Mouse (Mus musculus) layer of hippocampus, adult 11-12 months (tissue): Measurements from ENCODE around the gene Skap2.

ENCODE experiments used
- DNase-seq: peaks from one replicate; pipeline ENCODE4 v3.0.0; 2022; ENCODE audit warnings: low spot score

Gene Skap2

DNA sequence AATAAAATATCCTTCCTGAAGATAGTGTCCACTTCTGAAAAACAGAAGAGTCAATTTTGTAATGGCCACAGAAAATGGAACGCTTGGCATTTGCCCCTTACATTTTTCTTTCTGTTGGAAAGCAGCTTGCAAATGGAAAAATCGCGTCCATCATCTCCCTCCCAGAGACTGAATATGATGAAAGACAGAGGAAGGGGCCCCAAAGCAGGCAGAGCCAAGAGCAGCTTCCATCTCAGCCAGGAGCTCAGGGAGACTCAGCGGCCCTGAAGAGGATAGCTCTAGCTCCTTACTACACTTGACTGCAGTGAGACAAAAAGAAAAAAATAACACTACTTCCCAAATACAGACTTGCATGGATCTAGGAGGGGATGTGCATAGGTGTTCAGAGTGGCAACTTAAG lies 122.5 kb downstream of the Skap2 start:
- no peak for DNase-seq

DNA sequence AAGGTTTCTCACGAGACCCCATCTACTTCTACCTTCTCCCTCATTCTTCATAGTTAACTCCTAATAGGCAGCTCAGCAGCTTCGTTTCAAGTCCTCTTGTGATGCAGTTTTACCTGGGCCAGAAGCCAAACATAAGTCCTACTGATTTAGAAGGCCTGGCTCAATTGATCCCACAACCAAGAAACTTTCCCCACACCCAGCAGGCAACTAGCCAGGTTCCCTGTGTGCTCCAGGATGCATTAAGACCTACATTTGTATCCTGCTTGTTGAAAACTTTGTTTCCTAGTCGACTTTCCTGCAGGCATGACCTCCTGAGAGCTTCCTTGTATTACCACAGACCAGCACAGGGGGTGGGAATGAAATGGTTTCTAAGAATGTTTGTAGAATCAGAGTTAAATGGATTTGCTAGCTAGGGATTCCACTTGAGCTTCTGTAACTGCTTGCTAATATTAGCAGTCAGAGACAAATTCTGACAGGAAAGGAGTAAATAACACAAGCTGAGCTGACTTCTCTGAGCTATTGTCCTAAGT lies 125.4 kb downstream of the Skap2 start:
- no peak for DNase-seq

DNA sequence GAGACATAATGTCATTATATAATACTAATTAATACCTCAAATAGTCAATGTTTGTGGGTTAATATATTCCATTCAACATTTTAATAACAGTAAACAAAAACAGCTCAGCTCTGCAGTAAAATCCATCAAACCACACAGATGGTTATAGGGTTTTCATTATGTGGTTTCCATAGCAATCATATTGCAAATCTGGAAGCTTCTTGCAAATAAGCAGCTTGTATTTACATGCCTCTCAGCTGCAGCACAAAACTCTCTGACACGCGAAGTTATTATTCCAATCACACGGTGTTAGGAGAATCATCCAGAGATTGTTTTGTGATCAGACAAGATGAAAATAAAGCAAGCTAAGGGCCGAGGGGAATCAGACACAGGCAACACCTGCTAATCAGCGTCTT lies 129.5 kb downstream of the Skap2 start:
- DNase-seq = no peak

DNA sequence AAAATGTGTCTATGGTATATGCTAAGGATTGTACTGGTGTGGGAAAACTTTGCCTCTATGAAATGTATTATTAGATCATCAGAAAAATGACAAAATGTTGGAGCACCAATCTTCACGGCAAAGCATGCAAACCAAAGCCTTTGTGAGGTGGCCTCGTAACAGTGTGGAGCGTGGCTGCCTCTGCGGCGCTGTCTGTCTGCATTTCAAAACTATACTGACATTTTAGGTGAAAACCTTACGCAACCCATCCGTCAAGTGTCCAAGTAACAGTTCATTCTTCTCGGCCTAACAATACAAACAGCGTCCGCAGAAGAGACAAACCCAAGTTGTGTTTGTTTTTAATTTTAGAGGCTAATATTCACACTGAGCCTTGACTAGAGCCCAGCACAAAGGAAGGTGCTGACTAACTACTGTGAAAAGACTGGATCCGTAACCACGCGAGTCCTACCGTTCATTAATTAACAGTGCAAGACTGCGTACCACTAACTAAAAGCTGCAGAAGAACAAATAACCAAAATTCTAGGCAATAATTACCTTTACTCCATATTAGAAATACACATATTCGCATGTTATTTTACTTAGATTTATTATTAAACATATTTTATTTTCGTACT lies 130.0 kb downstream of the Skap2 start:
- DNase-seq = no peak

DNA sequence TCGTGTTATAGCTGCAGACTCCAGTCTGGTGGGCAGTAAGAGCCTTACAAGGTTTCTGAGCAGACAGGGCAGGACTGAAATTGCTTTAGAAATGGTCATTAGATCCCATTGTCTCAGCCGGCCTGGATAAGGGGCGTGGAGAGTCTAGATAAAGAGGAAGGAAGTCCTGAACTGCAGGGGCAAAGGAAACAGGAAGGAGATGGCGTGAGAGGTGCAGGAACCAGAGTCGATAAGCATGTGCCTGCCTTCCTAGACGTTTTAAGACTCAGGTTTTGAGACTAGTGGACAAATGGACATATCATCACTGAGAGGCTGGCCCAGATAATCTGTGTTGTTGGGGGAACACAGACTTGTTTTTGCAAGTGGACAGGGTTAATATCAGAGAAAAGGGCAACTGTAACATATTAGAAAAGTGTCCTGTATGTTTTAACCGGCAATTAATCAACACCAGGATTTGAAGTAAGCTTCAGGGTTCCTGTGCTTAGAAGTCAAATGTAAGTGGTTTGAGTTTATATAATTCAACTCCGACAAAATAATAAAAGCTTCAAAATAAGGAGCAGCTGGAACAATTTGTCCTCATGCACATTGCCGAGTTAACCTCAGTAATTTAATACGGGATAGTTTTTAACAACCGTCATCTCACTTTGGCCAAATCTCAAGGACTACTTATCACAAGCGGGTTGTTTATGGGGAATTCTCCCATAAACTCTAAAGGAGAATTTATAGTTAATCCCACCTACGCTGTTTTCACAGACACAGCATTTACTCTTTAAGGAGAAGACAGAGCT lies 131.0 kb downstream of the Skap2 start:
- no peak for DNase-seq

DNA sequence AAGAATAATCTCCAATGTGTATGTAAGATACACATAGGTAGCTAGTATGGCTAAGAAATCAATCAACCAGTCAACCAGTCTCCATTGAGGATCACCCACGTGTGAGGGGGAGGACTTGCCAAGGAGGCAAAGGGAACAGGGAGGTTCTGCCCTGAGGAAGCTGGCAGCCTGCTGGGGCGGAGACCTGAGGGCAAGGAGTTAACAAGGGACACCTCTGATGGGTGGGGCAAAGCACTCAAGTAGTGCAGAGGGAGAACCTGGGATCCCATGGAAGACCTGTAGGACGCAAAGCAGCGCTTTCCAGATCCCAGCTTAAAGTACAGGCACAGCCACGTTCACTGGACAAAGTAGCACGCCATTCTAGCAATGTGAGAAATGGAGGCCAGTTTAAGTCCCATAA lies 131.6 kb downstream of the Skap2 start:
- no peak for DNase-seq

DNA sequence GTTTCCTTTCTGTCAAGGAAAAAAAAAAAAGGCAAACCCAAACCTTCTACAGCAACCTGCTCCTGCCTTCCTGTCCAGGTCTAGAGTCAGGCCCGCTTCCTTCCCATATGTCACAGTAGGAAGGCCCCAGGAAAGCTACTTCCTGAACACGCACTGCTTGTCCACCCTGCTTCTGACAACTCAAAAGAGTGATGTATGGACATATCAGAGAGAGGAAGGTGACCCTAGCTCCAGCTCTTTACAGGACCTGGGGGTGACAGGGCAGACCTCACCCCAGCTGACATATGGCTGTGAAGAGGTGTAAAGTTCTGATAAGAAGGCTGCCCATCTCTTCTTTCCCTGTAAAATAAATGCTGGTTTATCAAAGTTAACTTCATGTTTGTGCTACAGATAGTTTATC lies 133.8 kb downstream of the Skap2 start:
- DNase-seq = no peak

DNA sequence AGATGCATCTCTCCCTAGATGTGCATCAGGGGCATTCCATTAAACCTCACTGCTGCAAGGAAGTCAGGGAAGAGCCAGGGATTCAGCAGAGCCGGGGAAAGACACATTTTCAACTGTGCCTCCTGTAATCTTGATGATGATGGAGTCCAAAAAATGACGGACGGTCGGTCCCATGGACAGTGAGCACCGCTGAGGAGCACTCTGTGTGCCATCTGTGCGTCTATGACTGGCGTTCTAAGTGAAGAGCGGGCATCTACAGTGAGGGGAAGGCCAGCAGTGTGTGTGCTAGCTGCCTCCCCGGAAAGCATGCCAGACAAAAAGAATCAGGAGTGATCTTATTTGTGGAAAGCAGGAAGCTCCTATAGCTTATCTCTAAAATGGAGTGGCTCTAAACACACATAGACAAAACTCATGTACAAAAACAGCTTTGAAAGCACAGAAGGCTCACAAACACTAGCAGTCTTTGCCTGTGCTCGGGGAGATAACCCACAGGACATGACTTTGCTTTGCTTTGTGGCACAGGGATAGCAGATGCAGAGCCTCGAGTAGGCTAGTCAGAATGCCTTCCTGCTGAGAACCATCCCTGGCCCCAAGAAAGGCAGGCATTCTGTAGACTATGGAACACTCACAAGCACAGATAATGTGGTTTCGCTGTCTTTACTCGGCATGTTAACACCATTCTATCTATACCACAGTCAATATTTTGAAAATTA lies 135.4 kb downstream of the Skap2 start:
- DNase-seq = no peak

DNA sequence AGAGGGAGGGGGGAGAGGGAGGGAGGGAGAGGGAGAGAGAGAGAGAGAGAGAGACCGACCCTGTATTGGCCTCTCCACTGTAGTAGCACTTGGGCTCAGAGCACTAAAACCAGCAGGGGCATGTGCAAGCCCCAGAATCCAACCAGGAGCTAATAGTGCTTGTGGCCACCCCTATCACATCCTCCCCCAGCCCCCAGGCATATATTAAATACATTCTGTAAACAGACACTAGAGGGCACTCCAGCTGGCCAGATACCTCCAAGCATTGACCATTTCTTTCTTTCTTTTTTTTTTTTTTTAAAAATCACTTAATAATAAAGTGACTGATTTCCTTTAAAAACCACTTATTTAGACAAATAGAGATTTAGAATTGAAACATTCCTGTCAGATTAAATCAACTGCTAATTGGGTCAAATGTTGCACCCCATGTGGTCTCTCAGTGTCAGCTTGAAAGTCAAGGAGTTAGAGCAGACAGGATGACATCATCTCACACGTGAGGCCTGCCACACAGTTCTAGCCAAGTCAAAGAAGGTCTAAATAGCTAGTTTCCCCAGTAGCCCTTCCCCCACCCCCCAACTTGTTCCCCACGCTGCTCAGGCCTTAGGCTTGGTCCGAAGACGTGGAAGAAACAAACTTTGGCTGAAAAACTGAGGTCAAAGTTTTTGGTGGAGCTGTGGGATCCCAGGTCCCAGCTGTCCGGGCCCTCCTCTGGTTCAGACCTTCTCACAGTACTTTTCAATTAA lies 136.3 kb downstream of the Skap2 start:
- no peak for DNase-seq

DNA sequence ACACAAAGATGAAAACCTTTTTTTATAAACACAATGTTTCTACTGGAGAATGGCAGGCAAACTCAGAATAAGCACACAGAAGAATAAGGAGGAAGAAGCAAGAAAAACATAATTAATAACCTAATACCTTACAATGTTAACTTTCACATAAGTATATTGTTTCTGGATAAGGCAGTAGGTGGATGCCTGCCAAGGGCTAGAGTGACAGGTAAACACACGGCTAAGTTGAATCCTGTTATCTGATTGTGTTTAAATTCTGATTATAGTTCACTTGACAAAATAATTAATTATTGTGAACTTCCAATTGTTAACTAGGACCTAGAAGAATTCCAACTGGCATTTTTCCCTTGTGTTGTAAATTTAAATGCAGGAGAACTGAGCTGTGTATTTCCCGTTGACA lies 138.3 kb downstream of the Skap2 start:
- no peak for DNase-seq

DNA sequence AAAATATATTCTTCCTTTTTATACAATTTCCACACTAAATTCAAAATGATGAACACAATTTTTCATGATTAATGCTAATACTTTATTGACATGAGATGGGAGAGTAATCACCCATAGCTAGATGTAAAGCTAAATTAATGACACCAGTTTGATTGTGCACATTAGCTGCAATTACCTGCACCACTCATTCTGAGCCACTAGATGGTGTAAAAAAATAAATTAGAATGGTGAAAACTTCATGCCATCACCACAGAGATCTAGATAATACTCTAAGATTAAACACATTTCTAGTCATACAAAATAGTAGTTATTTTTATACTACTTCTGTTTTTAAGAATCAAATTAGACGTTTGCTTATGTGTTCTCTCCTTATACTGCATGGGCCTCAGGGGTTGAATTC lies 141.2 kb downstream of the Skap2 start:
- no peak for DNase-seq

DNA sequence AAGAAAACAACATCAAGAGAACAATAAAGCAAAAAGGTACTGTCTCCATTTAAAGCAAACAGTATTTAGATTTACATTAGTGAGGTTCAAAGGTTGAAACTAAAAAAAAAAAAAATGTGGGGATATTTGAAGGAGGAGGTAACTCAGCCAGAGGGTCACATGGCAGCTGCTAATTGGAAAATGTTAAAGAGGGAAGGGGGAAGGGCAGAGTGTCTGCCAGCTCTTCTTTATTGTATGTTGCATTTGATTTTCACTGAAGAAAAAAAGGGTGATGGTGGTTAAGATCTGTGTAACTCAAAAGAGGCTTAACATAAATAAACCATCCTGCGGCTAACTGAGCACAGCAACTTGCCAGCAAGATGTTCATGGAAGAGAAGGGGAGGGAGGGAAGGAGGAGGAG lies 142.1 kb downstream of the Skap2 start:
- DNase-seq = no peak

DNA sequence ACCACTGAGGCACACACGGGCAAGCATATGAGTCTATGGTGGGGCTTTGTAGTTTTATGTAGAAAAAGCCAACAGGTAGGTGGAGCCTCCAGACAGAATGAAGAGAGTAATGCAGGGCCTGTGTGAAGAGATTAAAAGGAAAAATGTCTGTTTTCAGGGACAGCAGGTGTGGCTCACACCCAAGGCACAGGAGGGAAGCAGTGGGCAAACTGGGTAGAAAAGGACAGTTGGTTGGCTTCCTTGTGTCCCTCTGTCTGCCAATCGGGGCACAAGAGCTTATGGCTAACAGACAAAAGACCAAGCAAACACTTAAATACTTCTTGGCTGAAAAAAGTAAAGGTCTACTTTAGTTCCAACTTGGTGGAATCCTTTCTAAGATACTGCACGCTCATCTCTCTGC lies 145.8 kb downstream of the Skap2 start:
- DNase-seq = no peak

DNA sequence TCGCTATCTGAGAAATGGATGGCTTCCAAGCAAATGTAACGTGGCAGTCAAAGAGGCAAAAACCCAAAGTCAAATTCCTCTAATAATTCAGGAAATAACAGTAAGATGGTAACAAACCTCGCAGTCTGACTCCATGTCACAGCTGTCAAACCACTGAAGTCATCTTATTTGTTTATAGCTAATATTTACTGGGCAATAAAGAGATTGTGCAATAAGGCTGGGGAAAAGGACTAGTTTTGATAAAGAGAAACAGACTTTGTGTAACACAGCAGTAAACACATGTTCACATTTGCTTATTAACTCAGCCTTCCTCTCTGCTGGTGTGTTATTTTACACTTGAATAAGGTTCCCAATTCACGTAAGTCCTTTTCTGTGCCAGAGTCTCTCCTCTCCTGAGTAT lies 148.8 kb downstream of the Skap2 start:
- no peak for DNase-seq

DNA sequence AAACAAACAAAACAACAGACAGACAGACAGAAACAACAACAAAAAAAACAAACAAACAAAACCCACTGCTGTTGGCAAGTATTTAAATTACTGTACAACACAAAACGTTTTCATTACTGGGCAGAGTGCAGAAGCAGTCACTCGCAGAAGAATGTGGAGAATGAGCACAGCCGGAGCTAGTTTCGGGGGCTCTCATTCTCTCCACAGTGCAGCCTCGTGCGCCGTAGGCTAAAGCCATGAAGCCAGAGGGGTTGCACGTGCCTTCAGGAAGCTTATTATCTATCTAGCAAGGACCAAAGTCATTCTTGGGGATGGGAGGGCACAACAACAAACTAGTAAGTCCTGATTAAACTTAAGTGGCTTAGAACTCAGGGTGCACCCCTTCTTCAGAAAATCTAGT lies 152.0 kb downstream of the Skap2 start:
- DNase-seq = no peak

DNA sequence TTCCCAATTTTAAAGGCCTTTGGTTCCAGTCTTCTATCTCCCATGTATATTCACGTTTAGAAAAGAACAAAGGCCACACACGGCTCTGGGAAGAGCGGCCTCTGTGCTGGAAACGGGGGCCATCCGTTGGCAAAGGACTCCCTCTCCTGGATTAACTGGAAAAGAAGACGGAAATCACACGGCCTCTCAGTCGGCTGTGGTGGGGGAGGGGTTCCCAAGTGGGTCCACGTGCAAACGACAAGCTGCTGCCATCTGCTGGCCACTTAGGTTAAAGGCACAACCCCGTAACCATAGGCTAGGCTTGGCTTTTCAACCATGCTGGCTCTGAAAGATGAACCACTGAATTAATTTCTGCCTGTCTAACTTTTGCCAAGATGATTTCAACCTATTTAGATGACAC lies 154.5 kb downstream of the Skap2 start:
- peak; percentile 96 for DNase-seq

DNA sequence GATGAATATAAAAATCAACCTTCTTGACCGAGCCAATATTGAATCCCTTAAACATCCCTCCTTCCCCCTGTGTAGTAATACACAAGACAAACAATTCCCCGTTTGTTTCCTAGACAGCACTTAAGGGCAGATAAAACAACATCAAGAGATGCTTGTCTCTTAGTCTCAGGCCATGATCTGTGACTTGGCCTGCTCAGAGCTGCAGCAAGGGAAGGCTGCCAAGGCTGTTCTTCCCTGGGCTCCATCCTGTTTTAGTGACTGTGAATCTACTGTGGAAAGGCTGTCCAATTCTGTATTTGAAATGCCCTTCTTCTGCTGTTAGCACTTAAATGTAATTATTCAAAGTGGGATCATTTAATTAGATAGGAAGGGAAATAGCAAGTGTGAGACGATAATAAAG lies 159.1 kb downstream of the Skap2 start:
- DNase-seq = no peak

DNA sequence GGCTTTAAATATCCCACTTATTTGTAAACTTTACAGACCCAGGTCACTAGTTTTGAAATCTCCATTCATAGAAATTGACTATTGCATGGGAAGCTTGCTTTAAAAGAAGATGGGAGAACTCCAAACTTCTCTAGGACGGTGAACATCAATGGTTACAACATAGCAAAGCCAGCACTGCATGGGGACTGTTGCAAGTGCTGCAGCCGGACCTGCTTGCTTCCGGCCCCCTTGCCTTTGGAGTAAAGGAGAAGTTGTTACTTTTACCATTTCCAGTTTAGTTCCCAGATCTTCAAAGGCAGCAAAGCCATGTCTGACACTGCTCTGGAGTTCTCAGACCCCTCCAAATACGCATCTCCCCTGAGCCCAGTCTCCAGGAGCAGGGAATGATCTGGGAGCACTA lies 159.7 kb downstream of the Skap2 start:
- DNase-seq = no peak

DNA sequence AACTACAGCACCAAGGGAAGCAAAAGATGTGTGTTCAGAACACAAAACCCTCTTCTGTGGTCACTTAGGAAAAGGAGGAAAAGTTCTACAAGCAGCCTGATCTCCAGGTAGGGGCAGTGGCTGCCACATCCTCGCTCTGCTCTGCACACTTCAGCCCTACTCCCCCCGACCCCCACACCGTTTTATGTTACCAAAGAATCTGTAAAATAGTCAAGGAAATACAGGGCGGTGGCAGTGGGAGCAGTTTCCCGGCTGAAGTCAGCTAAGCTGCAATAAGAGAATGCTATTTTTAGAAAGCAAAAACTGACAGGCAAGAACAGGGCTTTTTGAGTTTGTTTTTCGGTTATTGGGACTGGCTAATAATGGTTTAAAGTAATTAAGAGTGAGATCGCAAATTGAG lies 160.8 kb downstream of the Skap2 start:
- DNase-seq = no peak

DNA sequence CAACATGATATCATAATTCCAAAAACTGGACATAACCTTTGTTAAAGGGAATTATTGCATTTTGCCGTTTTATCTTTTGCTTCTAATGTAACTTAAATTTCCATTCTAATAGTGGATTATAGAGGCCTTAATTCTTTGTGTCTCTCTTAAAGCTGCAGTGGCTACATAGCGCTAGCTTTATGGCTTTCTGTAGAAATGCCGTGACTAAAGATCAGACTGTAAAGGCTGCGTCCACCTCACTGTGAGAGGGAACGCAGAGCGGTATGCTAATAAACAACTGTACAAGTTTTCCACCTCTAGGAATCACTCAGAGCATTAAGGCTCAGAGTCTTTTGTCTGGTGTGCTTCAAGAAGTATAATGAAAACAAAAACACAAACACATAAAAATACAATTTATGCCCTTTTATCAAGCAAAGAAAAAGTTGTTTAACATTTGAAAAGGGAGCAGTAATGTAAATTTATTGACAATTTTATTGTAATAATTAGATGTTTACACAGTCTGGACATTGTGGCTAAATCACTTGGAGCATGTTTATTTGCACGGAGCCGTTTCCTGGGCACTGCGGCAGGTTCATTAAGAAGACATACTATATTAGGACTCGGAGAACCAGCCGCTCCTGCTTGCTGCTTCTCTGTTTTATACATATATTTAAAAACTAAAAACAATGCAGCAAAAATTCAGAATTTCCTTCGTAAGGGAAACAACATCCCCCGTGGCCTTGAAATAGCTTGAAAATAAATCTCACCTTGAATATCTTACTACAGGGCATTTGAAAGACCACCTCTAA lies 162.1 kb downstream of the Skap2 start:
- DNase-seq = no peak

DNA sequence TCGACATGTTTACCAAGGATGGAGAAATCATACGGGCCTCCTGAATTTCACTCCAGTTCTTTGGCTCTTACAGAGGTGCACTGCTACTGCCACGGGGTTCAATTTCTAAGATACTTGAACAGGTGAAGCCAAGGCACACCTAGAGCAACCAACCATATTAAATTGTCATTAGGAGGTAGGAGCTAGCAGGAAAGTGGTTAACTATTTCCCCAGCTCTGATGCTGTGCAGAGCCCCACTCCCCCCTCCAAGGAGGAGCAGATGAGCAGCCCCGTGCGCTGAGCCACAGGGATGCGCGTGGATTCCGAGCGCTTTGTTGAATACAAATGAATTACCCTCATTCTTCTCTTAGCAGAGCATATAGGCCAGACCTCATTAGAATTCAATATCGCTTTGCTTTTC lies 162.8 kb downstream of the Skap2 start:
- no peak for DNase-seq

DNA sequence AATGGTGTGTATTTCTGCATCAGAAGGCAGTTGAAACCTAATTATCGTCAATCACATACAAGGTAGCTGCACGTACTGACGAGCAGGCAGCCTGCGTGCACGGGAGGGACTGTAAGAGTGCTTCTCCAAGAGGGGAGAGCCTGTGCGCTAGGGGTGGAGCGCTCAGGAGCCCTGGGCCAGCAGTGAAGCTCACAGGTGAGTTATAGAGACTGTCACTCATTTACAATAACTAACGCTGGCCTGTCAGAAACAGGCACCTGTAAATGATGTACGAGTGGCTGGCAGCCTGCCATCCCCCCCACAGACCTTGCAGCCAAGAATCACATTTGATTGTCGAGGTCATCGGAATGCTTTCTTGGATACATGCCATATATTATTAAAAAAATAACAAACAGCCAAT lies 168.2 kb downstream of the Skap2 start:
- no peak for DNase-seq
